Mouse (Mus musculus): ENCODE measurements around the gene Bola2.

- no peak for TF ChIP-seq CTCF (IDR thresholded peaks at IDR 0.05; ENCODE audit: control insufficient read depth, insufficient read depth, insufficient read length)
- TF ChIP-seq CEBPB (IDR thresholded peaks at IDR 0.05; ENCODE audit: low read depth), result no peak
- TF ChIP-seq MAX (IDR thresholded peaks at IDR 0.05), result no peak
- no peak for TF ChIP-seq USF1 (IDR thresholded peaks at IDR 0.05; ENCODE audit: low read depth)
- no peak for TF ChIP-seq MYOD1 (IDR thresholded peaks at IDR 0.05; ENCODE audit: control insufficient read depth, insufficient read length, low read depth)
- TF ChIP-seq FOSL1 (IDR thresholded peaks at IDR 0.05; ENCODE audit: insufficient read depth, low read length, poor library complexity, severe bottlenecking), result no peak
Measured at GRCm38 (mm10) chr7:126657522-126657921, 37.7 kb upstream of the Bola2 start.

Data from C2C12 (cell line).